Mouse (Mus musculus) B cell, adult 62 days (primary cell): ENCODE results near the gene Tep1. TPM values are rescaled to one million over a fixed set of nuclear protein-coding genes. Genes with fewer than 3 reads are reported as not detected.

Experiments used
- total RNA-seq: library from RNA; stranded (reverse); gene quantifications from 4 replicates; pipeline ENCODE4 v1.2.4, GENCODE M21; 2023

Gene Tep1
- 42.8 to 52.8 TPM (median 52.1 TPM) in 4 replicates for total RNA-seq

GRCm38 (mm10) chr14:50869889-50870804, at the start of gene Tep1:
Gene Tep1 (minus strand): TSS chr14:50870560.

GRCm38 (mm10) chr14:50897374-50897765, 27.0 kb upstream of the Tep1 start, which contains the start of gene Klhl33:
Gene Klhl33 (minus strand): TSS chr14:50897507.

GRCm38 (mm10) chr14:50807487-50808072, 62.8 kb downstream of the Tep1 start, which contains the start of the genes Ccnb1ip1 and Parp2:
Gene Ccnb1ip1 (minus strand): TSS chr14:50807732.
Gene Parp2 (plus strand): TSS chr14:50807841.

DNA sequence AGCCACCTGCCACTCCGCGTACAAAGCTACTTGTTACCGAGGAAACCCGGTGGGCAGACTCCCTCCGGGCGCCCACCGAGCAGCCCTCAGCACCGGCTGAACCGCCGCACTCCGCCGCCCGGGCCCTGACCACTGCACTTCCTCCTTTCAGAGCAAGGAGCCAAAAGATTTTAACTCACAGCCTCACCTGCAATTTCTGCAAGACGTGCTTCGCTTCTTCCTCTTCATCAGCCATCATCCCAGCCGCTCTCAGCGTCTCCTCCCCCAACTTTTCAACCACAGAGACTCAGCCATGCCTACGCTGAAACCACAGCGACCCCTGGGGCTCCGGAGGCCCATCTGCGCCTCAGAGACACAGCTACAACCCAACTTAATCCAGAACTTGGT, 85.1 kb downstream of the Tep1 start, which contains the start of gene Ttc5:
Gene Ttc5 (minus strand): TSS at position 269 of the 387 bp plus-strand sequence.

Other genes with a start within 250 kb of the Tep1 start
- not detected in 4 replicates for gene Olfr745, start 231.2 kb downstream of the Tep1 start, total RNA-seq
- gene Olfr746, start 223.5 kb downstream of the Tep1 start, total RNA-seq, result not detected in 4 replicates
- gene Olfr747, start 177.4 kb downstream of the Tep1 start, total RNA-seq, result not detected in 4 replicates
- gene Olfr748, start 163.2 kb downstream of the Tep1 start, total RNA-seq, result not detected in 4 replicates
- not detected in 4 replicates for gene Olfr749, start 125.5 kb downstream of the Tep1 start, total RNA-seq
- 79.5 to 92.1 TPM (median 87.1 TPM) in 4 replicates for gene Ttc5, start 85.0 kb downstream of the Tep1 start, total RNA-seq
- gene Ccnb1ip1, start 62.8 kb downstream of the Tep1 start, total RNA-seq, result 2.6 TPM in 1 of 4 replicates, not detected in the others
- 58.4 to 66.1 TPM (median 62.7 TPM) in 4 replicates for gene Parp2, start 62.7 kb downstream of the Tep1 start, total RNA-seq
- not detected in 4 replicates for gene Klhl33, start 26.9 kb upstream of the Tep1 start, total RNA-seq
- 53.0 to 57.1 TPM (median 55.7 TPM) in 4 replicates for gene Osgep, start 54.3 kb upstream of the Tep1 start, total RNA-seq
- 45.0 to 50.7 TPM (median 48.6 TPM) in 4 replicates for gene Apex1, start 54.4 kb upstream of the Tep1 start, total RNA-seq
- gene Pip4p1, start 60.3 kb upstream of the Tep1 start, total RNA-seq, result 218 to 233 TPM (median 228 TPM) in 4 replicates
- 35.7 to 39.8 TPM (median 38.4 TPM) in 4 replicates for gene Pnp, start 60.5 kb upstream of the Tep1 start, total RNA-seq
- gene Gm49342, start 74.0 kb upstream of the Tep1 start, total RNA-seq, result 15.8 to 34.1 TPM (median 21.0 TPM) in 4 replicates
- 1.6 to 3.2 TPM (median 1.8 TPM) in 3 of 4 replicates, not detected in the other for gene Pnp2, start 85.4 kb upstream of the Tep1 start, total RNA-seq
- not detected in 4 replicates for gene Rnase10, start 137.2 kb upstream of the Tep1 start, total RNA-seq
- gene Rnase9, start 171.3 kb upstream of the Tep1 start, total RNA-seq, result not detected in 4 replicates
- not detected in 4 replicates for gene Rnase11, start 179.6 kb upstream of the Tep1 start, total RNA-seq
- gene Rnase12, start 187.1 kb upstream of the Tep1 start, total RNA-seq, result 1.2 to 1.6 TPM (median 1.6 TPM) in 3 of 4 replicates, not detected in the other
- not detected in 4 replicates for gene Olfr750, start 203.9 kb upstream of the Tep1 start, total RNA-seq
- 0.38 to 0.75 TPM (median 0.55 TPM) in 3 of 4 replicates, not detected in the other for gene Rnase4, start 220.5 kb upstream of the Tep1 start, total RNA-seq
- not detected in 4 replicates for gene Ang, start 220.6 kb upstream of the Tep1 start, total RNA-seq
- not detected in 4 replicates for gene Eddm3b, start 243.9 kb upstream of the Tep1 start, total RNA-seq